Comparison of ENCODE assay signal across 8 mouse cellular contexts in the genomic region with DNA sequence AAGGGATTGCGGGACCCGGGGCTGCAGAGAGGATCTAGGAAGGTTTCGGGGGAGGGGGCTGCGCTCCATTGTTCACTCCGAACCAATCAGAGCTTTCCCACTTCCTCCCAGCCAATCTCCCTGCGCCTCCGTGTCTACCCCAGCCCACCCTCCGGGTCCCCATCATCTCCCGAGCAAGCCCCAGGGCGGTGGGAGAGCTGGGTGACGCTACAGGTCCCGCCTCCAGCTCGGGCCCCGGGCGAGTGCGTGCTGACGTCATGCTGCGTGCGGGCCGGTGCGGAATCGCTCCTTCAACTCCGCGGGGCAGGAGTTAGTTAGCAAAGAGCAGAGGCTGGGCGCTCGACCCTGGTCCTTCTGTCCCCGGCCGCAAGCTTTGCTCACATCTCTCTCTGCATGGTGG. TPM values are rescaled to one million over a fixed set of nuclear protein-coding genes. Genes with fewer than 3 reads are reported as not detected.
A peak's percentile ranks its signal among the peaks of the same experiment; 100 is the strongest.
DNase-seq lines count a peak whose midpoint lies in the region; ATAC-seq and TF ChIP-seq lines count a peak whose summit lies in the region.

No protein-coding gene starts in this region.

- peaks cover 55% of the 10 kb centered on the region for H3K27me3 ChIP-seq in hindbrain, postnatal 0 days (ENCODE audit: insufficient read depth, low read length)
- H3K27me3 ChIP-seq in lung, embryonic 15.5 days = peaks cover 93% of the 10 kb centered on the region

- no peaks in the 10 kb centered on the region for H3K36me3 ChIP-seq in hindbrain, postnatal 0 days (ENCODE audit: insufficient read depth, low read length)
- no peaks in the 10 kb centered on the region for H3K36me3 ChIP-seq in lung, embryonic 15.5 days

- peak overlapping the region; percentile 29 for H3K4me3 ChIP-seq in hindbrain, postnatal 0 days (ENCODE audit: low read length)
- H3K4me3 ChIP-seq in lung, embryonic 15.5 days = peak overlapping the region; percentile 44
- H3K4me3 ChIP-seq in olfactory bulb, adult 2 months (ENCODE audit: insufficient read depth, low read depth, low read length) = peak overlapping the region; percentile 9; the same call in 1 of the 2 replicates

- TF ChIP-seq POLR2A in olfactory bulb, adult 2 months (IDR thresholded peaks at IDR 0.05; ENCODE audit: insufficient read depth, low read depth, low read length) = no peak

- peak; percentile 77 for ATAC-seq in hindbrain, postnatal 0 days
- ATAC-seq in lung, embryonic 15.5 days (ENCODE audit: borderline replicate concordance, extremely low read depth, low FRiP score, low TSS enrichment) = peak; percentile 70; the same call in 1 of the 2 replicates
- no peak for ATAC-seq in erythroid progenitor cell, adult 5-6 weeks (replicated peaks; ENCODE audit: low FRiP score, poor library complexity, severe bottlenecking)

- H3K4me2 ChIP-seq in hindbrain, postnatal 0 days (ENCODE audit: low read depth, low read length) = peak overlapping the region; percentile 53
- H3K4me2 ChIP-seq in lung, embryonic 15.5 days = peak overlapping the region; percentile 70

- no peaks in the 10 kb centered on the region for H3K9me3 ChIP-seq in hindbrain, postnatal 0 days (ENCODE audit: low read length)
- no peaks in the 10 kb centered on the region for H3K9me3 ChIP-seq in lung, embryonic 15.5 days

- no peaks in the 10 kb centered on the region; the same call in 1 of the 2 replicates for H3K4me1 ChIP-seq in hindbrain, postnatal 0 days (ENCODE audit: insufficient read depth, low read length)
- H3K4me1 ChIP-seq in lung, embryonic 15.5 days = peaks cover 52% of the 10 kb centered on the region
- peaks cover 7% of the 10 kb centered on the region for H3K4me1 ChIP-seq in olfactory bulb, adult 2 months (ENCODE audit: control insufficient read depth, insufficient read depth, low read length)

- peak; percentile 28 to 35 for DNase-seq in lung, adult 18-20 months
- no peak for DNase-seq in lung, postnatal 14 days
- peak; percentile 38 to 54 for DNase-seq in adrenal gland, postnatal 36 days
- DNase-seq in forelimb bud, embryonic 11.5 days (ENCODE audit: low read depth, low spot score) = peak; percentile 92
- peak; percentile 69 for DNase-seq in hindbrain, postnatal 0 days (ENCODE audit: low spot score)

- no peak overlapping the region for H3K27ac ChIP-seq in hindbrain, postnatal 0 days
- no peak overlapping the region for H3K27ac ChIP-seq in lung, embryonic 15.5 days
- H3K27ac ChIP-seq in olfactory bulb, adult 2 months (ENCODE audit: insufficient read depth, low read depth, low read length) = no peak overlapping the region

- WGBS in hindbrain, postnatal 0 days = 3% methylated on average over 28 of the region's 28 CpGs
- WGBS in lung, embryonic 15.5 days = 0% methylated on average over 28 of the region's 28 CpGs
- under 1% methylated on average over 28 of the region's 28 CpGs for WGBS in olfactory bulb, adult 2 months

- H3K9ac ChIP-seq in hindbrain, postnatal 0 days (replicated peaks; ENCODE audit: low read length) = no peak overlapping the region
- no peak overlapping the region for H3K9ac ChIP-seq in lung, embryonic 15.5 days

- TF ChIP-seq CTCF in hindbrain, postnatal 0 days (IDR thresholded peaks at IDR 0.05; ENCODE audit: low read depth) = no peak
- TF ChIP-seq CTCF in olfactory bulb, adult 2 months (IDR thresholded peaks at IDR 0.05; ENCODE audit: insufficient read depth, low read depth, low read length) = no peak

RNA-seq across cellular contexts. Expression of a gene that starts 2.4 kb away (rescaled TPM):
- total RNA-seq in adrenal gland, postnatal 36 days (2021) = not detected
- 1.2 and 1.6 TPM in 2 replicates for total RNA-seq in hindbrain, postnatal 0 days (2014; rRNA removed)
- 0.53 and 0.95 TPM in 2 replicates for polyA plus RNA-seq in hindbrain, postnatal 0 days (2015; fragmentation: Nextera tagmentation; extraction: Ambion mirVana)
- 0.27 TPM in 1 of 2 replicates, not detected in the other for polyA plus RNA-seq in lung, embryonic 15.5 days (2015; fragmentation: Nextera tagmentation; extraction: Ambion mirVana)
- not detected in 2 replicates for polyA plus RNA-seq in olfactory bulb, adult 2 months (2012; ENCODE audit: insufficient read depth, insufficient read length, low replicate concordance, missing spikeins)
- not detected in 2 replicates for total RNA-seq in erythroid progenitor cell, adult 5-6 weeks (2015; ENCODE audit: low replicate concordance)
- total RNA-seq in erythroid progenitor cell, adult 5-6 weeks (2017; ENCODE audit: low replicate concordance) = not detected in 2 replicates

RNA-seq across cellular contexts. Expression of a gene that starts 28.8 kb away (rescaled TPM):
- 100 to 1,000 TPM; 418 to 565 TPM for total RNA-seq in adrenal gland, postnatal 36 days (2021)
- 12.5 and 17.6 TPM in 2 replicates for total RNA-seq in hindbrain, postnatal 0 days (2014; rRNA removed)
- polyA plus RNA-seq in hindbrain, postnatal 0 days (2015; fragmentation: Nextera tagmentation; extraction: Ambion mirVana) = 127 and 145 TPM in 2 replicates
- 205 and 209 TPM in 2 replicates for polyA plus RNA-seq in lung, embryonic 15.5 days (2015; fragmentation: Nextera tagmentation; extraction: Ambion mirVana)
- polyA plus RNA-seq in olfactory bulb, adult 2 months (2012; ENCODE audit: insufficient read depth, insufficient read length, low replicate concordance, missing spikeins) = not detected in 2 replicates
- total RNA-seq in erythroid progenitor cell, adult 5-6 weeks (2015; ENCODE audit: low replicate concordance) = 54.1 and 61.6 TPM in 2 replicates
- total RNA-seq in erythroid progenitor cell, adult 5-6 weeks (2017; ENCODE audit: low replicate concordance) = 40.6 and 62.4 TPM in 2 replicates

Comparison
In these comparisons a context has a peak if more than half of its experiments do, and no peak if none do; other contexts are left out.
1. RNA of a gene that starts 28.8 kb away (total RNA-seq): 418 to 565 TPM in adrenal gland, postnatal 36 days; 40.6 to 62.4 TPM in erythroid progenitor cell, adult 5-6 weeks and 12.5 to 17.6 TPM in hindbrain, postnatal 0 days; every median in the first group is over 4 times any median in the second.
2. Peak in every context shown above with its lines, with median percentiles within 50 percentile points of each other: H3K4me3 ChIP-seq.